Mouse (Mus musculus) c-Kit-negative CD71-positive TER-119-positive erythroid progenitor cells, embryonic 14.5 days (primary cell): ENCODE measurements at regions not wholly inside any gene's neighbourhood (a gene's known extent, or its start where the extent isn't known, plus 50 kb on each side); places are given as distances from the start of the nearest gene placed in this dataset.

Source experiments
- DNase-seq: peaks from one replicate; pipeline ENCODE4 v3.0.0-alpha.2; 2013; ENCODE audit warnings: low read depth, low spot score

DNA sequence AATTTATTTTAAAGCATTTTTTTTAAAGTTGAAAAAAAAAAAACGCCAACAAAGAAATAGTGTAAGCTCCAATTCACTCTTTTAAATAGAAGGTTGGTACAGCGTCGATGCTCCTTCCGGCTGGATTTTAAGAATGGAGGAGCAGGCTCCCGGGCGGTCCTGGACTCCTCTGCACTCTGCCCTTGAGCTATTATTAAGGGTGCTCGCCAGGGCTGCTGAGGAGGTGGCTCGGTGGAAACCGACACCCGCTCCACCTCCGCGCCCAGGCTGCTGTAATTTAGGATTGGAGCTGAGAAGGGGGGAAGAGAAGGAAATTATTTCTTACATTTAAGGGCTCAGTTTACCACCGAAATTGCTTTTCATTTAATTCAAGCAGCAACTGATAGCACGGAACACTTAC, 298.8 kb downstream of the Satb1 start:
- no peak for DNase-seq

GRCm38 (mm10) chr17:51528161-51528560, 304.9 kb downstream of the Satb1 start:
- DNase-seq, result no peak

DNA sequence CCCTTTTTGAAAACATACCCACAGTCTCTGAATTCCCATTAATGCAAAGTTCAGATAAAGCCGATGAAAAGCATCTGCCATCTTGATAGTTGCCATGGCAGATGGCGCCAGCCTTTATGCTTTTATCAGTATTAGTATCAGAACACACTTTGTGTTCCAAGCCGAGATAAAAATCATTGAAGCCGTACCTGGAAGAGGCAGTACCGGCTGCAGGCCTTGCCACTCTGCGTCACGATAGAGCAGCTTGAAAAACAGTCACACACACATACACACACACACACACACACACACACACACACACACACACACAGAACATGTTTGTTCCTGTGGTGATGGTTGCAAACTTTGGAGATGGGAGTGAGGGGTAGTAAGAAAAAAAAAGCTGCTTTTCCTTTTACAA, 306.2 kb downstream of the Satb1 start:
- DNase-seq, result no peak

GRCm38 (mm10) chr17:51526464-51526863, 306.6 kb downstream of the Satb1 start:
- DNase-seq, result no peak

- DNase-seq, result no peak
These were observed 307.1 kb downstream of the Satb1 start for GRCm38 (mm10) chr17:51526021-51526420.

DNA sequence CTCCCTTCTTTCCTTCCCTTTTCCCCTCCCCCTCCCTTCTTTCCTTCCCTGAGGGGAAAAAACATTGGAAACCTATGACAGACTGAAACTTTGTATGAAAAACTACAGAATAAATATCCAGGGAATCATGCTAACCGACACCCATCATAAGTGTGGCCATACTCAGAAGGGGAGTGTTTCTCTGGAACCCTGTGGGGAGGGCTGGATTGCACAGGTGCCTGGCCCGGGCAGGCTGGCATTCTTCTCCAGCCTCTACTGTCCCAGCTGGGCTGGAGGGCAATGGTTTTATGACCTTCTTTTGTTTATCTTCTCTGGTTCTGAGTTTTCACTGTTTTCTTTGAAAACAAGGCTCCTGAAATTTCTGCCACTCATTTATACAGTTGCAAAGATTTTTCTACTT, 307.9 kb downstream of the Satb1 start:
- DNase-seq, result no peak

- DNase-seq, result no peak
These were observed 321.2 kb downstream of the Satb1 start for GRCm38 (mm10) chr17:51511917-51512316.

GRCm38 (mm10) chr17:51500751-51501150, 321.6 kb upstream of the Tbc1d5 start:
- DNase-seq, result no peak

DNA sequence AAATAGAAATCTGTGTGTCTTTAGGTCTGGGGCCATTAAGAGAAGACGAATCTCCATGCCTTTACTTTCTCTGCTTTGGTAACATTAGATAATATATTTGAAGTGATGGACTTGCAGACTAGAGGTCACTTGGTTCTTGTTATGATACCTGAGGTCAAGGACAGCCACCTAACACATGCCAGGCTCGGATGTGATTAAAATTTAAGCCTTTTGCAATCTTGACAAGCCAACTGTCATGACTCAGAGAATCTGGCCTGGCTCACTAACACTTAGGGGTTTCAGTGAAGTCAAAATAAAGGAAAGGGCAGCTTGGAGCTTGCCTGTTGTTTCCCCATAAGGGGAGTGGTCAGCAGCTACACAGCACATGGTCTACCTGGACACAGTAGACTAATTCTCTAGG, 320.4 kb upstream of the Tbc1d5 start:
- no peak for DNase-seq

- DNase-seq, result no peak
These were observed 315.9 kb upstream of the Tbc1d5 start for GRCm38 (mm10) chr17:51495038-51495437.

DNA sequence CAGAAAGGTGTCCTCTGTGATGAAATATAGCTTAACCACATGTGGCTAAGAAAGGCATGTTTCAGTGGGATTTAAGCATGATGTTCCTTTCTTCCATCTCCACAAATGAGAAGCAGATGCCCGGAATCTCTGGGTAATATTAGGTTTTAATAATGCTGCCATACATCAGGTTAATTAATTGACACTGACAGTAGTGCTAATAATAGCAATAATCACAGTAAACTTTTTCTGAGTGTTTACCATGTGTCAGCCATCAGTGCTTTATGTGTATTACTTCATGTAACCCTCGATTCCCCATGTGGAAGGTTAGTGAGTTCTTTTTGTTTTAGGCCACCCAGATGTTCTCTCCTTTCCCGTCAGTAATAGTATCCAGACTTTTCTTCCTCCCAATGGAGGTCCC, 310.2 kb upstream of the Tbc1d5 start:
- DNase-seq, result no peak

GRCm38 (mm10) chr17:51487918-51488445, 308.8 kb upstream of the Tbc1d5 start:
- no peak for DNase-seq

DNA sequence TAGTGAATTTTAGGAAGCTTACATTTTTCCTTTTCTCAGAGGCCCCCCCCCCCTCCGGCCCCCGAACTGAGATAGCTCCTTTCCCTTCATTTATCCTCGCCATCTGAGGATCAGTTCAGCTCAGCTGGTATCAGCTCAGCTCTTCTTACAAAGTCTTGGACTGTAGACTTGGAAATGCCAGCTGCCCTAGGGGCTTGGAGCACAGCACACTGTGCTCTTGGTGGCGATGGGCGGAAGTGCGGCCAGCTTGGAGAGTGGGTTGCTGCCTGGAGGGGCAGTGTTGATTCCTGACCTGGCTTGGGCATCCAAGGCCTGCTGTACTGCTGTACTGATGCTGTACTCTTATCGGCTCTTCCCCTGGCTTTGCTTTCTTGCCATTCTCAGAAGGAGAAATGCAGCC, 298.7 kb upstream of the Tbc1d5 start:
- DNase-seq, result no peak

DNA sequence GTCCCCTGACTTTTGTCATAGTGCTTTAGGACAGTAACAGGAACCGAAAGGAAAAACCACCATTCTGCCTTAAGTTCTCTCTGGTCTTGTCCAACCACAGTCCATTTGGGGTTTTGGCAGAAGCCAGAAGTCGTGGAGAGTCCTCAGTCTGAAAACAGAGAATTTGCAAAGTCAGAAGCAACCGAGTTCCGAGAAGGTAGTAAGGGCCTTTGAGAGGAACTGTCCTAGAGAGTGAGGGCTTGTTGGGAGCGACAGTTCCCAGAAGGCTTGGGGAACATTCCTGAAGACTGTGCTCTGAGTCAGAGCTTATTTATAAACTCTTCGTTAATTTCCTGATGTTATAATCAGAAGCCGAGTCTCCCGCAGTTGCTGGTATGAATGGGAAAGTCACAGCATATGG, 298.3 kb upstream of the Tbc1d5 start:
- DNase-seq, result no peak

DNA sequence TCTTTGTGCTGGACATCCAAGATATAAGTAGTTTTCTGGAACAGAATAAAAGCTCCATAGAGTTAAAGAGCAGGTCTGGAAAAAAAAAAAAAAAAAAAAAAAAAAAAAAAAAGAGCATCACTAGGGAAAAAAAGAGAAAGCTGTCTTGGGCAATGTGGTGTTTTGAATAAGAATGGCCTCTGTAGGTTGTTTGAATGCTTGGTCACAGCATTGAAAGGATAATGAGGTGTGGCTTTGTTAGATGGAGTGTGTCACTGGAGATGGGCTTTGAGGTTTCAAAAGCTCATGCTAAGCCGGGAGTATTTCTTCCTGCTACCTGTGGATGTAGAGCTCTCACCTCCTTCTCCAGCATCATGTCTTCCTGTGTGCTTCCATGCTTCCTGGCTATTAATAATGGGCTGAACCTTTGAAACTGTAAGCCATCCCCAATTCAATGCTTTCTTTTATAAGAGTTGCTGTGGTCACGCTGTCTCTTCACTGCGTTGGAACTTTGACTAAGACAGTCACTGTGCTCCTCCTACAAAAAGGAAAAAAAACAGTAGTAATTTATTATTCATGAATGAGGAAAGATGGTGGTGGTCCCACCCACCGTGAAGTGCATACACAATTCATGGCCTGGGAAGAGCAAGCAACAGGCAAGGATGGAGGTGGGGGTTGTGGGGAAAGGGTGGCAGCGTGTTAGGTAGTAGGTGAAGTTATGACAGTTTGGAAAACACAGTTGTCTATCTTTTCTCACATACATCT, 283.2 kb upstream of the Tbc1d5 start:
- DNase-seq, result no peak

- no peak for DNase-seq
These were observed 282.1 kb upstream of the Tbc1d5 start for GRCm38 (mm10) chr17:51461248-51461647.

GRCm38 (mm10) chr17:51459119-51459518, 280.0 kb upstream of the Tbc1d5 start:
- DNase-seq, result no peak

- DNase-seq, result no peak
These were observed 236.6 kb upstream of the Tbc1d5 start for GRCm38 (mm10) chr17:51415746-51416145.

- DNase-seq, result no peak
These were observed 235.2 kb upstream of the Tbc1d5 start for GRCm38 (mm10) chr17:51414304-51414703.

DNA sequence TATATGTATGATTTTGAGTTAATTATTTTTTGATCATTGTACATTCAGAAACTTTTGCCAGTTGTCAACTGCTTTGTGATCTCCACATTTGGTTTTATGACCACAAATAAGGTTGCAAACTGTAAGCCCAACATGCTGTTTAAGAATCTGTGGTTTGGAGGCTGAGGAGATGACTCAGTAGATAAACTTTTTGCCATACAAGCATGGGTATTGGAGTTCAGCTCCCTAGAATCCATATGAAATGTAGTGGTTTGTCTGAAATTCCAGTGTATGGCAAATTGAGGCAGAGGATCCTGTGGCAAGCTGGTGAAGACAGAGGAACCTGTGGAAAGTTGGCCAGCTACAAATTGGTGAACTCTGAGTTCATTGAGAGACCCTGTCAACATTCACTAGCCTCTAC, 234.6 kb upstream of the Tbc1d5 start:
- no peak for DNase-seq

DNA sequence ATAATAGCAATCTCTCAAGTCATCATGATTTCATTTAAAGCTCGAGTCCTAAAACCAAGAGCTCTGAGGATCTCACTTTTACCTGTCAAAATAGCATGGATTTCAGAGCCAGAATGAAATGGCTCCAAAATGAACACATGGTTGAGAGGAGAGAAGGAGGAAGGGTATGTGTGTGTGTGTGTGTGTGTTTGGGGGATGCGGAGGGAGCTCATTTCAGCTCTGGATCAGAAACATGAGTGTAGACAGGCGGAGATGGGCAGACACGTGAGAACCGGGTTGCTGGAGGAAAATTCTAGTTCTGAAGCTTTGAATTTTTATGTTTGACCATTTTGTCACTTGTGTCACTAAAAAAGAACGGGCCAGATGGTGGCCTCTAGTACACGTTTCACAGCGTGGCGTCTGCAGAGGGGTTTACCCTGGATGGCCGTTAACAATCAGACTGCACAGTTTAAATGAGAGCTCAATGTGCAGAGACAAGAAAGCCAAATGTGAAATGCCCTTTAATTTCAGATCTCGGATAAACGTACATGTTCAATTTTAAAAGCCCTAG, 232.5 kb upstream of the Tbc1d5 start:
- no peak for DNase-seq

DNA sequence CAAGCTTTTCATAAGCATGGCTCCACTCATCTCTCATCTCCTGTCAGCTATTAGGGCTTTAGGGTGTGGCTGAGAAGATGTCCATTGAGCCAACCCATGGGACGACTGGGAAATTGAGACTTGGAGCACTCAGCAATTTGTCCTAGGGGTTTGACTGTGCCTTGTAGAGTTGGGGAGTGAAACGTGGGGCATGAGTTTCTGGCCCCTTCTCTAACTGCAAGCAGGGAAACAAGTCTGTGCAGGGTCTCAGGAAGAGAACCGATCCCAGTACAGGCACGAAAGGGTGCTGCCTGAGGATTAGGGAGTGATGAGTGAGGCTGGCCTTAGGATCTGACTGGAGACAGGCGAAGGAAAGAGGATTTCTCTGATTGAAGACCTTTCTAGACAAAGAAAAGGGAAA, 229.7 kb upstream of the Tbc1d5 start:
- no peak for DNase-seq

- no peak for DNase-seq
These were observed 229.2 kb upstream of the Tbc1d5 start for GRCm38 (mm10) chr17:51408367-51408766.
